Mouse (Mus musculus): Measurements from ENCODE around the gene Dennd5a.

DNA sequence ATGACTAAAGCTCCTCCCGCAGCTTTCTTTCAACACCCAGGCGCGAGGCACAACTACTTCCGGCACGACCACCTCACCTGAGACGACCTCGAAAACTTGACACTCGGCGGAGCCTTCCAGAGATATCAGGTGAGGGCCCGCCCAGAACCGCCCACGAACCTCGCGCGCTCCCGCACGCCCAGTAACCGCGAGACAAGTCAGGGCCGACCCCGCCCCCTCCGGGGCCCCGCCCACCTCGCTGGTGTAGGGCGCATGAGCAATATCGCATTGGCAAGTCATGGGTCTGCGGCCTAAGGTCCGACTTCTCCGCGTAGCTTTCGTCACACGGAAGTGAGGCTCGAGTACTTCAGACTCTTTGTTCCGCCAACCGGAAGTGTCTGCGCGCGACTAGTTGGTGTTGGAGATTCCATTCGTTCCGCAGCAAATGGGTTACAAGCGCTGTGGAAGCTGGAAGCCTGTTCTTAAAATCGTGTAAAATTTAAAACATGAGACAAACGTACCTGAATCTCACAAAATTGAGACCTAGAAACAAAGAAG, 25.9 kb upstream of the Dennd5a start:
- no peak for TF ChIP-seq CTCF (conservative IDR thresholded peaks at IDR 0.05; ENCODE audit: insufficient read depth, insufficient read length, low read depth, low read length)
- TF ChIP-seq POLR2A (IDR thresholded peaks at IDR 0.05; ENCODE audit: low read depth, low read length): peak; percentile 20

Data from kidney, adult 2 months (tissue).